Mouse (Mus musculus): ENCODE measurements around the gene Cnr2.

GRCm38 (mm10) chr4:135884531-135884930 lies 10.7 kb upstream of the Cnr2 start:
- no peak for TF ChIP-seq POLR2A (IDR thresholded peaks at IDR 0.05; ENCODE audit: low read depth, low read length)
- TF ChIP-seq CTCF (IDR thresholded peaks at IDR 0.05; ENCODE audit: borderline replicate concordance, insufficient read depth, low read length) = no peak
